Mouse (Mus musculus): ENCODE data around the gene Cyp46a1. TPM values are rescaled to one million over a fixed set of nuclear protein-coding genes. Genes with fewer than 3 reads are reported as not detected.

Cyp46a1 gene
- 1.6 and 3.0 TPM in 2 replicates for polyA plus RNA-seq (2012; rRNA removed)

DNA sequence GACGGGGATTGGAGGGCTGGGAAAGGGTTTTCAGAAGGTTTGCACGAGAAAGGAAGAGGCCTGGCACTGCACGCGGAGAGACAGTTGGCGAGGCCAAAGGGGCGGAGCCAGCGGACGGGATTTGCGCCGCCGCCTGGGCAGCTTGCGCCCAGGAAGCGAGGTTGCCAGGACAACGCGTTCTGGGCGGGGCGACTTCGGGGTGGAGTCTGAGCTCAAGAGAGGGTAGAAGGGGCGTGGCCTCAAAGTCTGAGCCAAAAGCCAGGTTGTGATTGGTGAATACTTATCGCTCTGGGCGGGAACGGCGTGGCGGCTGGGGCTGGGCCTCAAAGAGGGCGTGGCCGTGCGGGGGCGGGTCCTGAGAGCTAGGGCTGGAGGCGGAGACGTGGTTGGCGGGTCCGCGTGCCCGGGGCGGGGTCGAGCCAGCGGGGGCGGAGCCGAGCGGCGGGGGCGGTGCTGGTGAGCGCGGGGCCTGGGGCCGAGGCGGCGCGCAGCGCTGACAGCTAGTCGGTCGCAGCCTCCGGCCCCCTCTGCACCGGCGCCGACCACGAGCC is at the start of gene Cyp46a1:
Cyp46a1 (plus strand) TSS at position 487 of the 551 bp plus-strand sequence.
- DNase-seq, result peak; percentile 99
- peak within 1 kb of the TSS; percentile 60 for H3K4me3 ChIP-seq (replicated peaks; ENCODE audit: extremely low read depth, low read depth, low read length)
- H3K4me1 ChIP-seq (ENCODE audit: control insufficient read depth, insufficient read depth, low read length), result 0 out of 2 replicates have a peak, but pooled peaks cover 2% of the 10 kb centered on the region
- 2% methylated on average over 54 of the region's 56 CpGs for WGBS
- TF ChIP-seq CTCF (IDR thresholded peaks at IDR 0.05; ENCODE audit: insufficient read depth, low read length) (no peak), POLR2A (IDR thresholded peaks at IDR 0.05; ENCODE audit: borderline replicate concordance, extremely low read depth, low read depth, low read length) (no peak)

DNA sequence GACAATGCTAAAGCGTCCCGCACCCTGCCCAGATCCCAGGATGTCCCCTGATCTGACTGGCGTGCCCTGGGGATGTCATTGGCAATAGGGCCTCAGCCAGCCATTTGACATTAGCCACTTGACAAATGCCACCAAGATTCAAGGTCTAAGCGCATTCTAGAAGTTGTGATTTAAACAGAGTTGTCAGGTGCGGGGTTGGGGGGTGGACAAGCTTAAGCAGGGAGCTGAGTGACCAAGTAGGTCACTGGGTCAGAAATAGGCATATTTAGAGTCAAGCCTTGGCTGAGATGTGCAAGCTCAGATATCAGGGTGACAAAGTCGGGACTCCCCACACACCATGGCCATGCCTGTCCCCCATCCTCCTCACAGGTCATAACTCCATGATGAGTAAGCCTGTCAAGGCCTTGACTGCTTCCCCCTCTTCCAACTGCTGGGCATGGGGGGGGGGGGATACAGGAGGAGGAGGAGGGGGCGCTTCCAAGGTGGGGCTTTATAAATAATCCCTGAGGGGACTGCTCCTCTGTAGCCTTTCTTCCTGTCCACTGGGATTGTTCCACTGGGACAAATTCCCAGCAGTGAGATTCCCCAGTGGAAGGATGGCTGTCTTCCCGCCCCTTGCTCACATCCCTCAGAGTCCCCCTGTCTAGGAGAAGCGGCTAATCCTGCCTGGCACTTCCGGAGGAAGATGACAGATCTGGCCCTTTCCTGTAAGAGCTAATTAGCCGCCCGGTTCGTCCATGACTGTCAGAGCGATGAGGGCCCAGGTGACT is 49.5 kb upstream of the Cyp46a1 start:
- 52% methylated on average over 14 of the region's 14 CpGs for WGBS
- H3K4me3 ChIP-seq (replicated peaks; ENCODE audit: extremely low read depth, low read depth, low read length), result no peak overlapping the region
- TF ChIP-seq POLR2A (IDR thresholded peaks at IDR 0.05; ENCODE audit: borderline replicate concordance, extremely low read depth, low read depth, low read length), result no peak
- no peak for TF ChIP-seq CTCF (IDR thresholded peaks at IDR 0.05; ENCODE audit: insufficient read depth, low read length)
- no peaks in the 10 kb centered on the region for H3K4me1 ChIP-seq (ENCODE audit: control insufficient read depth, insufficient read depth, low read length)
- no peak for DNase-seq

DNA sequence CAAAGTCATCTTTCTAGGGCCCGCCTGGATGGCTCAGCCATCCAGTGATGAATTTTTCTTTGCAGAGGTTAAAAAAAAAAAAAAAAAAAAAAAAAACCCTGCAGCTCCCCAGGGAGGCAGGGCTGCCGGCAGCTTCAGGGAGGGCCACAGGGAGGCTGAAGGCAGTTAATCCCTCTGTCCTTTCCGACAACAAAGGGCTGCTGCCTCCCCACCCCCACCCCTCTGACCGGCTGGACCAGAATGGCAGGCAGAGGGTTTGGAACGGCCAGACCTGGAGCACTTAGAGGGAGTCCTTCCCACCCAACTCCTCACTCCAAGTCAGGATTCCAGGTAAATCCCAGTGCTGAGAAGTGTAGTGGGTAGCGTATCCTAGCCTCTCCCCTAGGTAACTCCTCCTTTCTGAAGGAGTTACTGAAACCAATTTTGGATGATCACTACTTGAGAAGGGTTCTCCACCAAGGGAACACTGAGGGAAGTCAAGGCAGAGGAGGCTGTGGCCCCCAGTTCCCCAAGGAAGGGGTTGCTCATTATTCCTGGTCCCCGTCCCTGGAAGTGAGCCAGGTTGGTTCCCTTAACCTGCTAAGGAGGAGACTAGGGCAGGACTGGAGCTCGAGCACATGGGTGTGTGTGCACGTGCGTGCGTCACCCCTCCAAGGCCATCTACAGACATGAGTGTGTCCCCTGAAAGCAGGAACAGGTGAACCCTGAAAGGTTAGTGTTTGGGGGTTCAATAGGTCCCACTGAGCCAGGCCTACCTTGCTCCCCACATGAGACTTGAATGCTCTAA is 48.8 kb upstream of the Cyp46a1 start:
- Histone ChIP-seq H3K4me3 (replicated peaks; ENCODE audit: extremely low read depth, low read depth, low read length) (no peak overlapping the region), H3K4me1 (ENCODE audit: control insufficient read depth, insufficient read depth, low read length) (no peaks in the 10 kb centered on the region)
- WGBS, result 45% methylated on average over 11 of the region's 11 CpGs
- DNase-seq, result no peak
- TF ChIP-seq POLR2A (IDR thresholded peaks at IDR 0.05; ENCODE audit: borderline replicate concordance, extremely low read depth, low read depth, low read length), result no peak
- TF ChIP-seq CTCF (IDR thresholded peaks at IDR 0.05; ENCODE audit: insufficient read depth, low read length), result no peak

DNA sequence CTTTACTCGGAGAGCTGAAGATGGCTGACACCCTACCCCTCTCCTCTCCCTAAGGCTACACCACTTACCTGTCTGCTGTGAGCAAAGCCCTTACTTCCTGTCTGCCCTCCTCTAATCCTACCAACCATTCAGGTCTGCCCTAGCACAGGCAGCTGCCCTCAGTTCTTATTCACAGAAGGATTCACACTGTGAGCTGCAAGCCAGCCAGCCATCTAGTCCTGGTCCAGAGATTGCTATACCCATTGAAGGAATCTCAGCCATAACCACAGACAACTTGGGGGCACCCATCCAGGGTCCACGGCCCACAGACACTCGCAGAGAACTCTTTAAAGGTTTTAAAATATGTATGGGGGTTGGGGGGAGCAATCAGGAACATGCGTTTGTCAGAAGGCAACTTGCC is 47.8 kb upstream of the Cyp46a1 start:
- DNase-seq, result no peak
- WGBS, result 87% methylated on average over 4 of the region's 4 CpGs
- Histone ChIP-seq H3K4me1 (ENCODE audit: control insufficient read depth, insufficient read depth, low read length) (no peaks in the 10 kb centered on the region), H3K4me3 (replicated peaks; ENCODE audit: extremely low read depth, low read depth, low read length) (no peak overlapping the region)
- TF ChIP-seq POLR2A (IDR thresholded peaks at IDR 0.05; ENCODE audit: borderline replicate concordance, extremely low read depth, low read depth, low read length) (no peak), CTCF (IDR thresholded peaks at IDR 0.05; ENCODE audit: insufficient read depth, low read length) (no peak)

DNA sequence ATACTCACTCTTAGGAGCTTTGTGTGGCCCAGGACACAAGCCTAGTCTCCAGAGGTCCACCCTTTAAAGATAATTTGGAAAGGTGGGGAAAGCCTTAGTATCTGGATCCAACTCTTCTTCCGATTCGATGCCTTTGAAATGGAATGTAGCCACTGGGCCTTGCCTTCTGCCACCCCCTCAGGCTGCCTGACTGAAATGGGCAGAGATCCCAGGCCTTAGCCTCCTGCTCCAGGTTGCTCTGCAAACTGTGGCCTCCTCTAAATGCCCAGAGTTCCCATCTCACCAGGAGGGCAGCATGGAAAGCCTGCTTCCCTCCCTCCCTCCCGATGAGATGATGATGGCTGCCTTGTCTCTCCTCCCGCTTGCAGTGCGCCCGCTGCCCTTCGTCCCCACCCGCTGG is 47.2 kb upstream of the Cyp46a1 start:
- no peak for TF ChIP-seq POLR2A (IDR thresholded peaks at IDR 0.05; ENCODE audit: borderline replicate concordance, extremely low read depth, low read depth, low read length)
- Histone ChIP-seq H3K4me1 (ENCODE audit: control insufficient read depth, insufficient read depth, low read length) (no peaks in the 10 kb centered on the region), H3K4me3 (replicated peaks; ENCODE audit: extremely low read depth, low read depth, low read length) (no peak overlapping the region)
- DNase-seq, result no peak
- WGBS, result 95% methylated on average over 8 of the region's 8 CpGs

DNA sequence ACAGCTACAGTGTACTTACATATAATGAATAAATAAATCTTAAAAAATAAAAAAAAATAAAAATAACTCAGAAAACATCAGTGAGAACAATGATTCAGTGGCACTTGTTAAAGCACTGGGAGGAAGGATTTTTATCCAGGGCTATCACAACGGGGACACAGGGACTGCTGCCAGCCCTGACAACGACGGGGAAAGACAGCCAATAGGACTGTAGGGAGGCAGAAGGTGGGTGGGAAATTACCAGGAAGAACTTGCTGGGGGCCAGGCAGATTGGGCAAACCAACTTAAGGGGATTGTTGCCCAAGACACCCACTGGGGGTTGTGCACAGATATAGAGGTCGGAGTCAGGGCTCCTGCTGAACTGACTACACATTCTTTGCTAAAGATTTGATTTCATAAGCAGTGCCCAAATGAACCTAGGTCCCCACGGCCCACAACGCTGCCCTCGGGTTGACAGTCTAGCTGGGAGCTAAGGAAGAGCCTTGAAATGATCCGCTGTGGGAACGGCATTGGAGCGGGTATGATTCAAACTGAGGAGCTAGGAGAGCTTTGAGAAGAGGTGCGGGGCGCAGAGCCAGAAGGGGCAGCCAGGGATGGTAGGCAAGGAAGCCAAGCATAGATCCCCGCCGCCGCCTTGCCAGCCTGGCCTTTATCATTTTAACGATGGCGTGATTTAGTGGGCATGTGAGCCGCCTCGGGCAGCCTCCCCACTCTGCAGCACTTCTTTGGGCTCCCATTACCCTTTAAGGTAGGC is 45.9 kb upstream of the Cyp46a1 start:
- DNase-seq, result no peak
- no peak for TF ChIP-seq POLR2A (IDR thresholded peaks at IDR 0.05; ENCODE audit: borderline replicate concordance, extremely low read depth, low read depth, low read length)
- TF ChIP-seq CTCF (IDR thresholded peaks at IDR 0.05; ENCODE audit: insufficient read depth, low read length), result no peak
- H3K4me1 ChIP-seq (ENCODE audit: control insufficient read depth, insufficient read depth, low read length), result no peaks in the 10 kb centered on the region
- H3K4me3 ChIP-seq (replicated peaks; ENCODE audit: extremely low read depth, low read depth, low read length), result no peak overlapping the region
- 87% methylated on average over 19 of the region's 19 CpGs for WGBS

DNA sequence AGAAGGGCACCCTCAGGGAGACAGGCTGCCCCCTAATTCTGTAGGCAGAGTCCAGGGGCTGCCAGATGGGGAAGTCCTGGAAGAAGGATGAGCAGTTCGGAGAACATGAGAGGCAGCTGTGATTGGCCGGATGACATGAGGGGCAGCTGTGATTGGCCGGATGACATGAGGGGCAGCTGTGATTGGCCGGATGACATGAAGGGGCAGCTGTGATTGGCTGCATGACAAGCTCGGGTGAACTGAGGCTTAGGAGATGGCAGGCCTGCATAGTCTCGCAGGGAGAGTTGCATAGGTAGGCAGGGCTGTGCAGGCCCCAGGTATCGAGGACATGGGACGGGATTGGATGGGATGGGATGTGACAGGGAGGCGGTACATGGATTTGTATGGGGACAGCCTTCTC is 41.8 kb upstream of the Cyp46a1 start:
- TF ChIP-seq CTCF (IDR thresholded peaks at IDR 0.05; ENCODE audit: insufficient read depth, low read length), result no peak
- TF ChIP-seq POLR2A (IDR thresholded peaks at IDR 0.05; ENCODE audit: borderline replicate concordance, extremely low read depth, low read depth, low read length), result no peak
- WGBS, result 28% methylated on average over 9 of the region's 9 CpGs
- no peaks in the 10 kb centered on the region for H3K4me1 ChIP-seq (ENCODE audit: control insufficient read depth, insufficient read depth, low read length)
- no peak for DNase-seq
- H3K4me3 ChIP-seq (replicated peaks; ENCODE audit: extremely low read depth, low read depth, low read length), result no peak overlapping the region

DNA sequence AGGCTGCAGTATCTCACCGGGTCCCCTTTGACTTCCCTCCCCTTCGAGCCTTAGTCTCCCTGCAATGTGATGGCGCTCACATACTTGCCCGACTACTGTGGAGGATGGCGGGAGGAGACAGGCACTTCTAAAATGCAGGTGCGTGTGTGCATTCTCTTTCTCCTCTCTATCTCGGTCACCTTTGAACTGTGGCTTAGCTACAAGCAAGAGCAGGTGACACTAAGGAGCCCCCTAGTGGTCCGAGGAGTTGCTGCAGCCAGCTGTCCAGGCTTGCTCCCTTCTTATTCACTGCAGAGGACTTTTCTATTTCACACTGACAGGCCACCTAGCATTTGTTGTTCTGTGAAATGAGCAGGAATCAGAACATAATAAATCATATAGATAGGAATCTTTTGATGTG is 41.2 kb upstream of the Cyp46a1 start:
- H3K4me3 ChIP-seq (replicated peaks; ENCODE audit: extremely low read depth, low read depth, low read length), result no peak overlapping the region
- WGBS, result 8% methylated on average over 8 of the region's 8 CpGs
- DNase-seq, result peak; percentile 68
- TF ChIP-seq POLR2A (IDR thresholded peaks at IDR 0.05; ENCODE audit: borderline replicate concordance, extremely low read depth, low read depth, low read length) (no peak), CTCF (IDR thresholded peaks at IDR 0.05; ENCODE audit: insufficient read depth, low read length) (peak; percentile 94)
- H3K4me1 ChIP-seq (ENCODE audit: control insufficient read depth, insufficient read depth, low read length), result no peaks in the 10 kb centered on the region

DNA sequence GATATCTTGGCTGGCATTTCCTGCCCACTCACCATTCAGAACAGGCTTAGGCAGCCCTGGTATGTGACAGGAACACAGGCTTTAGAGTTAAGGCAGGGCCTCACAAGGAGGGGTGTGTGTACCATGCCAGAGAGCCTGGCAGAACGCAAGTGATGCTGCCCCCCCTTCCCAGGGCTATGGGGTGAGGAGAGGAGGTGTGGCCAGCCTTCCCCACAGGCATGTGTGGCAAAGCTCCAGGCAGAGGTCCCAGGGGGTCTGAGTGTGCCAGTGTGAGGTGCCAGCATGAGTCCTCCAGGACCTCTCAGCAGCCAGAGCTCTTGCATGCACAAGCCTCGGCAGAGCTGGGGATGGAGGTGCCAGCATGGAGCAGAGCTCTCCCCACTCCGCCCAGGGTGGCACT is 39.6 kb upstream of the Cyp46a1 start:
- no peak overlapping the region for H3K4me3 ChIP-seq (replicated peaks; ENCODE audit: extremely low read depth, low read depth, low read length)
- WGBS, result 45% methylated on average over 3 of the region's 3 CpGs
- H3K4me1 ChIP-seq (ENCODE audit: control insufficient read depth, insufficient read depth, low read length), result no peaks in the 10 kb centered on the region
- no peak for TF ChIP-seq POLR2A (IDR thresholded peaks at IDR 0.05; ENCODE audit: borderline replicate concordance, extremely low read depth, low read depth, low read length)
- TF ChIP-seq CTCF (IDR thresholded peaks at IDR 0.05; ENCODE audit: insufficient read depth, low read length), result no peak
- DNase-seq, result no peak
